Mouse (Mus musculus): ENCODE data around the gene Stk32b. TPM values are rescaled to one million over a fixed set of nuclear protein-coding genes. Genes with fewer than 3 reads are reported as not detected.

Gene Stk32b
- polyA plus RNA-seq, 1 experiment from 2014 or later, result 0.90 TPM

GRCm38 (mm10) chr5:37650089-37650601, 66.8 kb downstream of the Stk32b start:
- no peak overlapping the region for H3K9ac ChIP-seq (ENCODE audit: low read depth, low read length)
- 58% methylated on average over 1 of the region's 1 CpGs for WGBS (ENCODE audit: insufficient replicate concordance)
- no peak overlapping the region for H3K4me3 ChIP-seq (ENCODE audit: low read depth, low read length)
- no peaks in the 10 kb centered on the region for H3K9me3 ChIP-seq (replicated peaks; ENCODE audit: control insufficient read depth, low read length)
- H3K4me2 ChIP-seq, result no peak overlapping the region
- H3K27ac ChIP-seq (ENCODE audit: low read depth, low read length), result no peak overlapping the region
- H3K4me1 ChIP-seq (ENCODE audit: control insufficient read depth, insufficient read depth, low read length), result no peaks in the 10 kb centered on the region
- H3K27me3 ChIP-seq (ENCODE audit: control insufficient read depth, insufficient read depth, low read length), result no peaks in the 10 kb centered on the region
- ATAC-seq (replicated peaks; ENCODE audit: insufficient number of reproducible peaks, low FRiP score, low TSS enrichment), result no peak
- no peaks in the 10 kb centered on the region for H3K36me3 ChIP-seq (ENCODE audit: control insufficient read depth, insufficient read depth, low read length)

GRCm38 (mm10) chr5:37644082-37644481, 72.9 kb downstream of the Stk32b start:
- Histone ChIP-seq H3K27me3 (ENCODE audit: control insufficient read depth, insufficient read depth, low read length) (no peaks in the 10 kb centered on the region), H3K4me2 (no peak overlapping the region), H3K36me3 (ENCODE audit: control insufficient read depth, insufficient read depth, low read length) (no peaks in the 10 kb centered on the region), H3K9ac (ENCODE audit: low read depth, low read length) (no peak overlapping the region), H3K4me1 (ENCODE audit: control insufficient read depth, insufficient read depth, low read length) (no peaks in the 10 kb centered on the region), H3K27ac (ENCODE audit: low read depth, low read length) (no peak overlapping the region), H3K9me3 (replicated peaks; ENCODE audit: control insufficient read depth, low read length) (no peaks in the 10 kb centered on the region), H3K4me3 (ENCODE audit: low read depth, low read length) (no peak overlapping the region)
- WGBS (ENCODE audit: insufficient replicate concordance), result 87% methylated on average over 7 of the region's 7 CpGs
- ATAC-seq (replicated peaks; ENCODE audit: insufficient number of reproducible peaks, low FRiP score, low TSS enrichment), result no peak

- ATAC-seq (replicated peaks; ENCODE audit: insufficient number of reproducible peaks, low FRiP score, low TSS enrichment), result no peak
Measured at GRCm38 (mm10) chr5:37642486-37642885, 74.5 kb downstream of the Stk32b start.

GRCm38 (mm10) chr5:37634791-37635190, 82.2 kb downstream of the Stk32b start:
- Histone ChIP-seq H3K4me1 (ENCODE audit: control insufficient read depth, insufficient read depth, low read length) (no peaks in the 10 kb centered on the region), H3K4me3 (ENCODE audit: low read depth, low read length) (no peak overlapping the region), H3K27ac (ENCODE audit: low read depth, low read length) (no peak overlapping the region), H3K27me3 (ENCODE audit: control insufficient read depth, insufficient read depth, low read length) (no peaks in the 10 kb centered on the region), H3K9me3 (replicated peaks; ENCODE audit: control insufficient read depth, low read length) (0 out of 2 replicates have a peak, but pooled peaks cover 2% of the 10 kb centered on the region), H3K36me3 (ENCODE audit: control insufficient read depth, insufficient read depth, low read length) (no peaks in the 10 kb centered on the region), H3K9ac (ENCODE audit: low read depth, low read length) (no peak overlapping the region), H3K4me2 (no peak overlapping the region)
- 67% methylated on average over 2 of the region's 2 CpGs for WGBS (ENCODE audit: insufficient replicate concordance)
- ATAC-seq (replicated peaks; ENCODE audit: insufficient number of reproducible peaks, low FRiP score, low TSS enrichment), result no peak

More at GRCm38 (mm10) chr5:37642486-37642885, 74.5 kb downstream of the Stk32b start:
- no peak overlapping the region for H3K4me2 ChIP-seq
- H3K27ac ChIP-seq (ENCODE audit: low read depth, low read length), result no peak overlapping the region
- 81% methylated on average over 7 of the region's 7 CpGs for WGBS (ENCODE audit: insufficient replicate concordance)
- H3K36me3 ChIP-seq (ENCODE audit: control insufficient read depth, insufficient read depth, low read length), result no peaks in the 10 kb centered on the region
- no peak overlapping the region for H3K4me3 ChIP-seq (ENCODE audit: low read depth, low read length)
- H3K9me3 ChIP-seq (replicated peaks; ENCODE audit: control insufficient read depth, low read length), result no peaks in the 10 kb centered on the region
- no peak overlapping the region for H3K9ac ChIP-seq (ENCODE audit: low read depth, low read length)
- no peaks in the 10 kb centered on the region for H3K4me1 ChIP-seq (ENCODE audit: control insufficient read depth, insufficient read depth, low read length)
- H3K27me3 ChIP-seq (ENCODE audit: control insufficient read depth, insufficient read depth, low read length), result no peaks in the 10 kb centered on the region

GRCm38 (mm10) chr5:37627437-37628163, 89.4 kb downstream of the Stk32b start:
- ATAC-seq (replicated peaks; ENCODE audit: insufficient number of reproducible peaks, low FRiP score, low TSS enrichment), result no peak
- WGBS (ENCODE audit: insufficient replicate concordance), result 82% methylated on average over 8 of the region's 8 CpGs
- H3K9me3 ChIP-seq (replicated peaks; ENCODE audit: control insufficient read depth, low read length), result 0 out of 2 replicates have a peak, but pooled peaks cover 2% of the 10 kb centered on the region

GRCm38 (mm10) chr5:37611874-37612273, 105.1 kb downstream of the Stk32b start:
- Histone ChIP-seq H3K4me1 (ENCODE audit: control insufficient read depth, insufficient read depth, low read length) (no peaks in the 10 kb centered on the region), H3K4me3 (ENCODE audit: low read depth, low read length) (no peak overlapping the region), H3K9me3 (replicated peaks; ENCODE audit: control insufficient read depth, low read length) (no peaks in the 10 kb centered on the region), H3K27me3 (ENCODE audit: control insufficient read depth, insufficient read depth, low read length) (no peaks in the 10 kb centered on the region), H3K4me2 (no peak overlapping the region), H3K27ac (ENCODE audit: low read depth, low read length) (no peak overlapping the region), H3K36me3 (ENCODE audit: control insufficient read depth, insufficient read depth, low read length) (no peaks in the 10 kb centered on the region), H3K9ac (ENCODE audit: low read depth, low read length) (no peak overlapping the region)
- 82% methylated on average over 1 of the region's 1 CpGs for WGBS (ENCODE audit: insufficient replicate concordance)
- no peak for ATAC-seq (replicated peaks; ENCODE audit: insufficient number of reproducible peaks, low FRiP score, low TSS enrichment)

More at GRCm38 (mm10) chr5:37627437-37628163, 89.4 kb downstream of the Stk32b start:
- Histone ChIP-seq H3K4me1 (ENCODE audit: control insufficient read depth, insufficient read depth, low read length) (no peaks in the 10 kb centered on the region), H3K4me3 (ENCODE audit: low read depth, low read length) (no peak overlapping the region), H3K27me3 (ENCODE audit: control insufficient read depth, insufficient read depth, low read length) (no peaks in the 10 kb centered on the region), H3K27ac (ENCODE audit: low read depth, low read length) (no peak overlapping the region), H3K4me2 (no peak overlapping the region), H3K9ac (ENCODE audit: low read depth, low read length) (no peak overlapping the region), H3K36me3 (ENCODE audit: control insufficient read depth, insufficient read depth, low read length) (no peaks in the 10 kb centered on the region)

- no peaks in the 10 kb centered on the region for H3K27me3 ChIP-seq (ENCODE audit: control insufficient read depth, insufficient read depth, low read length)
- H3K27ac ChIP-seq (ENCODE audit: low read depth, low read length), result no peak overlapping the region
- H3K4me3 ChIP-seq (ENCODE audit: low read depth, low read length), result no peak overlapping the region
- 0 out of 2 replicates have a peak, but pooled peaks cover 4% of the 10 kb centered on the region for H3K9me3 ChIP-seq (replicated peaks; ENCODE audit: control insufficient read depth, low read length)
- H3K9ac ChIP-seq (ENCODE audit: low read depth, low read length), result no peak overlapping the region
- WGBS (ENCODE audit: insufficient replicate concordance), result 94% methylated on average over 1 of the region's 1 CpGs
- no peaks in the 10 kb centered on the region for H3K4me1 ChIP-seq (ENCODE audit: control insufficient read depth, insufficient read depth, low read length)
- H3K4me2 ChIP-seq, result no peak overlapping the region
- no peak for ATAC-seq (replicated peaks; ENCODE audit: insufficient number of reproducible peaks, low FRiP score, low TSS enrichment)
- H3K36me3 ChIP-seq (ENCODE audit: control insufficient read depth, insufficient read depth, low read length), result no peaks in the 10 kb centered on the region
Measured at GRCm38 (mm10) chr5:37599566-37599965, 117.4 kb downstream of the Stk32b start.

GRCm38 (mm10) chr5:37598271-37598670, 118.7 kb downstream of the Stk32b start:
- no peak for ATAC-seq (replicated peaks; ENCODE audit: insufficient number of reproducible peaks, low FRiP score, low TSS enrichment)
- Histone ChIP-seq H3K4me2 (no peak overlapping the region), H3K27me3 (ENCODE audit: control insufficient read depth, insufficient read depth, low read length) (no peaks in the 10 kb centered on the region), H3K27ac (ENCODE audit: low read depth, low read length) (no peak overlapping the region), H3K9ac (ENCODE audit: low read depth, low read length) (no peak overlapping the region), H3K4me3 (ENCODE audit: low read depth, low read length) (no peak overlapping the region), H3K9me3 (replicated peaks; ENCODE audit: control insufficient read depth, low read length) (0 out of 2 replicates have a peak, but pooled peaks cover 4% of the 10 kb centered on the region), H3K4me1 (ENCODE audit: control insufficient read depth, insufficient read depth, low read length) (no peaks in the 10 kb centered on the region), H3K36me3 (ENCODE audit: control insufficient read depth, insufficient read depth, low read length) (no peaks in the 10 kb centered on the region)
- WGBS (ENCODE audit: insufficient replicate concordance), result 88% methylated on average over 4 of the region's 4 CpGs

- H3K4me2 ChIP-seq, result no peak overlapping the region
- H3K36me3 ChIP-seq (ENCODE audit: control insufficient read depth, insufficient read depth, low read length), result no peaks in the 10 kb centered on the region
- ATAC-seq (replicated peaks; ENCODE audit: insufficient number of reproducible peaks, low FRiP score, low TSS enrichment), result no peak
- H3K4me1 ChIP-seq (ENCODE audit: control insufficient read depth, insufficient read depth, low read length), result peaks cover 7% of the 10 kb centered on the region; the same call in 1 of the 2 replicates
- no peaks in the 10 kb centered on the region for H3K27me3 ChIP-seq (ENCODE audit: control insufficient read depth, insufficient read depth, low read length)
- H3K9me3 ChIP-seq (replicated peaks; ENCODE audit: control insufficient read depth, low read length), result no peaks in the 10 kb centered on the region
- H3K4me3 ChIP-seq (ENCODE audit: low read depth, low read length), result no peak overlapping the region
- 79% methylated on average over 5 of the region's 5 CpGs for WGBS (ENCODE audit: insufficient replicate concordance)
- H3K27ac ChIP-seq (ENCODE audit: low read depth, low read length), result no peak overlapping the region
- H3K9ac ChIP-seq (ENCODE audit: low read depth, low read length), result no peak overlapping the region
Measured at GRCm38 (mm10) chr5:37592411-37592810, 124.6 kb downstream of the Stk32b start.

All from heart, embryonic 11.5 days (tissue).